Mouse (Mus musculus): ENCODE results near the gene Vps37b.

Vps37b gene

DNA sequence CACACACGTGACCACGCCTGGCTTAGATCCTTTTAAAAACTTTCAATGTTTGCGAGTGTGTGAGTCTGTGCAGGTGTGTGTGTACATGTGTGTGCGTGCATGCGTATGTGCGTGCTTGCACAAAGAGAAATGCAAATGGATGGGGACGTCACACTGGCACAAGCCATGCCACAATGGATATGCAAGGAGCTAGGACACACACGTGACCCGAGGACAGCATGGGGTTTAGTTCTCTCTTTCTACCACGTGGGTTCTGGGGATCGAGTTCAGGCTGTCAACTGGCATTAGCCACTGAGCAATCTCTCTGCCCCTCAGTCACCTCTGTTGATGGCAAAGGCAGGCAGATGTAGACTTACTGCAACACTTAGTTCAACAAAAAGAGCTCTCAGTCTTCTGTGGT is 10.4 kb downstream of the Vps37b start:
- DNase-seq (ENCODE audit: low read depth), result no peak

DNA sequence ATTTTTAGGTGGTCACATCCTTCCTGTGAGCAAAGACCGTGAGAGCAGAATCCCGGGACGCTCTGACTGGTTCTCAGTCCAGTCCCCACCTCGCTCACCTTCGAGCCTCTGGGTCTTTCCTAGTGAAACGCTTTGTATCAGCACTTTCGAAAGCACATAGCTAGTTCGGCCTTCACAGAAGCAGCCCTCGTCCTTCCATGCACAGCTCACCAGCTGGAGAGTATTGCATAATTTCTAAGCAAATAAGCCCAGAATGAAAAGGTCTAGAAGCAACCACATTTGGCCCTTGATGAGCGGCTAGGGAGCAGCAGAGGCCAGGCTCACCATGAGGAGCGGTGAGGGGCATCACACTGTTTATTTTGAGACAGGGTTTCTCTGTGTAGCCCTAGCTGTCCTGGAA is 10.9 kb downstream of the Vps37b start:
- no peak for DNase-seq (ENCODE audit: low read depth)

DNA sequence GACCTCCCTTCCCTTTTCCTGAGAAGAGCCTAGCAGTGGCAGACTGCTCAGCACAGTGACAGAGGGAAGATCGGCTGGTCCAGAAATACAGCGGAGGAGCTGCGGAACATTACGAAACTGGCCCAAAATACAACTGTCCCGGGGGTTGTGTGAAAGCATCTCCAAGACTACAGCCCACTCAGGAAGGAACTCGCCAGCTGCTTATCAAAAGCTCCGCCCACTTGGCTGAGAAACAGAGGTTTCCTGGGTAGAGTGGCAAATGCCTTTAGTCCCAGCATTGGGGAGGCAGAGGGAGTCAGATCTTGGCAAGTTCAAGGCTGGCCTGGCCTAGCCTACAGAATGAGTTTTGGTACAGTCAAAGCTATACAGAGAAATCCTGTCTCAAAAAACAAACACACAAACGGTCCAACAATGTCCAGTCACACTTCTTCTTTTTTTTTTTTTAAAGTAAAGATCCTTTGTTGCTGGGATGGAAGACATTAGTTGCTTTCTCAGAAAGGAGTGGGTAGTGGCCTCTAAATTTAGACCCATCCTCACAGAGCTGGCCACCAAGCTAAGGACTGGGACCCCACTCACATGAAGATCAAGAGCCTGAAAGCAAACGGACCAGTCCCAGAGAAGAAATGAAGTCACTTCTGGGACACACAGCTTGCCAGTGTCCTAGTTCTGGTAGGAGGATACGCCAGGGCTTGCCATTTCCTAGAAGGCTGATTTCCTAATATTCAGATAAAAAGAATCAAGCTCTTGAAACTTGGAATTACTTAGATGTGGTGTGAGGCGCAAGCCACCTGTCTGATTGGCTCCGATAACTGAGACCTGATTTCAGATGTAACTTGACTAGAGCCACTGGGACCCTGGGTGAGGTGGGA is 12.5 kb downstream of the Vps37b start:
- DNase-seq (ENCODE audit: low read depth), result peak; percentile 76

DNA sequence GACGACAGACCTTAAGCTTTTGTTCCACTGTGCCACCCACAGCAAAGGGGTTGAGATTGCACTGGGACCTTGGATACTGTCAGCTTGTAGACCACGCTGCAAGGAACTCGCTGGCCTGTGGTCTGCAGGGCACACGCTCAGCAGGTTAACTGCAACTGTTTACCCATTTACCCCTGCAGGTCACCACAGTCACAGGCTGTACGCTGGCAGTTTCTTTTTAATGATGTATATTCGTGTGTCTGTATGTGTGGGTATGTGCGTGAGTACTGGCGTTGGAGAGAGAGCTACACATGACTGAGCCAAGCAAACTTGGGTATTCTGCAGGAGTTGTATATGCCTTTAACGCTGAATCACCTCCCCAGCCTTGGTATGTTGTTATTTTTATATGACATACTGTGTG is 13.4 kb downstream of the Vps37b start:
- DNase-seq (ENCODE audit: low read depth), result no peak

DNA sequence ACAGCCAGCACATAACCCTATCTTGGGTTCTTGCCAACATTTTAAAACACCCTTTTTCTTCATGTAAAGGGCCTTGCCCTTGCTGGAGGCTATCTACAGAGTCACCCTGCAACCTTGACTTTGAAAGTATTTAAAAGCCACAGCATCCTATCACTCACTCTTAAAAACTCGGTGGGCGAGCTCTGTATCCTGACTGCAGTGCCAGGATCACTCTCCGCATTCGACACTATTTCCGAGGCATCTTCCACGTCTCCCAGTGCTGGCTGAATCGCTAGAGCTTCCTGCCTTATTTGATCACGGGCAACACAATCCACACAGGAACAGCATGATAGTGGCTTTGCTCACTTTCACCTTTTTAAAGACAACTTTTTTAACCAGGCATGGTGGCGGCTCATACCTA is 14.1 kb downstream of the Vps37b start:
- no peak for DNase-seq (ENCODE audit: low read depth)

DNA sequence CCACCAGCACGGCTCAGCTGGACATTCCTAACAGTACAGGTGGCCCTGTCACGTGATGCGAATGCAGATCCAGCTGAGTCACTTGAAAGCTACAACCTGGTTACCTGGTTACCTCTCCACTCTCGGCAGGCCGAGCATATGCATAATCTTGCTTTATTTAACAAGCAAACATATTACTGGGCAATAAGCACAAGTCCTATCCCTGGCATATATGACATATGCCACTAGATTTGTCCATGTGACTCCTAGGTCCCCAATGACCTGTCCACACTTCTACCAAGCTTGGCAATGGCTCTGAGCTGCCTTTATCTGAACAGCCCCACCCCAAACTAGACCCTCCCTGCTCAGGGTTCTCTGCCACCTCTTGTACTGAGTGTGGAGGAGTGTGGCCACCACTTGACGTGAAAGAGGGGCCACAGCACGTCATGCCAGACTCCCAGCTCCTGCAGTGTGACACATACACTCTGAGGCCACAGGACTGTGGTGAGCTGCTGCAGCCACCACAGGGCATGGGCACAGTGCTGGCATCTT is 15.7 kb downstream of the Vps37b start:
- DNase-seq (ENCODE audit: low read depth), result no peak

GRCm38 (mm10) chr5:124015727-124016126 is 16.3 kb downstream of the Vps37b start:
- DNase-seq (ENCODE audit: low read depth), result no peak

- no peak for DNase-seq (ENCODE audit: low read depth)
Measured at GRCm38 (mm10) chr5:124014791-124015251, 17.2 kb downstream of the Vps37b start.

GRCm38 (mm10) chr5:124014180-124014579 is 17.9 kb downstream of the Vps37b start:
- no peak for DNase-seq (ENCODE audit: low read depth)

DNA sequence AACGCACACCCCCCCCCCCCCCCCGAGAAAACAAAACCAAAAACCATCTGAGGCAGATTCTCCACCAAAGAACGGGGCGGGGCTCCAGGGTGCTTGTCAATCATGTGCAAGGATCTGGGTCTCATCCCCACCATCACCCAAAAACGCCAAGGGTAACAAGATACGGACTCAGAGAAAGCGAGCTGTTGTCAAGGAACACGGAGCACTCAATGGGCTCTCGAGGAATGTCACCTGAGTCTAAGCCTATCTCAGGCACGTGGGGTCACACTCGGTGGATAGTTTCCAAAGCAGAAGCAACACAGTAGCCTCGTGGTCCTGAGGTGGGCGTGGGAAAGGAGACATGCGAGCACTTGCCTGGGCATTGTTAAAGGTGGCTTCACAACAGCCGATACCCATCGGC is 18.3 kb downstream of the Vps37b start:
- no peak for DNase-seq (ENCODE audit: low read depth)

DNA sequence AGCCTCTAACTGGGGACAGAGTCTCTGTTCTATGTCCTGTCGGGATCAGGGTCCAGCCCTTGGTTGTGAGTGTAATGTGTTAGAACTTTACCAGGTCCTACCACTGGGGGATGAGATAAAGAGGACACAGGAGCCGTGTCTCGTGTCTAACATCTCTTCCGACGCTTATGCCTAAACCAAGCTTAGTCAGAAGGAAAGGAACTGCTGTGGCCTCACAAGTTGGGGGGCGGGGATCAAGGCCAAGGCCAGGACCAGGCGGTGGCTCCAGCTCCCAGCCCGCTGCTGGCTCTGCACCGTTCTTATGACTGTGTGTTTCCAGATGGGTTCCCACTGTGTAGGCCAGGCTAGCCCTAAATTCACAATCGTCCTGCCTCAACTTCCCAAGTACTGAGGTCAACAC is 19.2 kb downstream of the Vps37b start:
- no peak for DNase-seq (ENCODE audit: low read depth)

- no peak for DNase-seq (ENCODE audit: low read depth)
Measured at GRCm38 (mm10) chr5:124011927-124012326, 20.1 kb downstream of the Vps37b start.

GRCm38 (mm10) chr5:124010910-124011655 is 21.0 kb downstream of the Vps37b start:
- DNase-seq (ENCODE audit: low read depth), result no peak

GRCm38 (mm10) chr5:124010077-124010476 is 22.0 kb downstream of the Vps37b start:
- DNase-seq (ENCODE audit: low read depth), result no peak

DNA sequence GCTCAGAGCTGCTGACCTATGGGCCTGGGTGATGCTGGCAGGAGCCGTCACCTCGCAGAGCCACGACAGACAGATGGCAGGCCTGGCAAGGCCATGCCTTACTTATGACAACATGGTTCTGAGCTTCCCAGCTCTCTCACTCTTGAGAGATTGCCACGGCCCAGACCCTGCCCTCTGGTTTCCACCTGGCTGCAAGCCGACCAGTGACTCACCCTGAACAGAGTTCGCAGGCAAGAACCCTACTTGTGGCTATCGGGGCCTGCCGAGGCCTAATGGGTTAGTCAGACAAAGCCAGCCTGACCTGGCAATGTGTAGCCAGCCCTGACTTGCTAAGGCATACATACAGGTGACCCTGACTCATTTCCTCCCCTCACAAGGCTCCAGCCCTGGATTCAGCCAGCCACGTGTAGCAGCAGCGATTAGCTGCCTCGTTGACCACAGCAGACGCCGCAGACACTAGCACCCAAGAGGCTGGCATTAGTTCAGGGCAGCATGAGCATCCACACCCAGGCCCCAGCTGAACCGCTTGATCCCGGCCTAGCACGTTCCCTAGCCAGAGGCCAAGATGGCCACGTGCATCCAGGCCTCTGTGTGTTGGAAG is 25.1 kb downstream of the Vps37b start:
- no peak for DNase-seq (ENCODE audit: low read depth)

DNA sequence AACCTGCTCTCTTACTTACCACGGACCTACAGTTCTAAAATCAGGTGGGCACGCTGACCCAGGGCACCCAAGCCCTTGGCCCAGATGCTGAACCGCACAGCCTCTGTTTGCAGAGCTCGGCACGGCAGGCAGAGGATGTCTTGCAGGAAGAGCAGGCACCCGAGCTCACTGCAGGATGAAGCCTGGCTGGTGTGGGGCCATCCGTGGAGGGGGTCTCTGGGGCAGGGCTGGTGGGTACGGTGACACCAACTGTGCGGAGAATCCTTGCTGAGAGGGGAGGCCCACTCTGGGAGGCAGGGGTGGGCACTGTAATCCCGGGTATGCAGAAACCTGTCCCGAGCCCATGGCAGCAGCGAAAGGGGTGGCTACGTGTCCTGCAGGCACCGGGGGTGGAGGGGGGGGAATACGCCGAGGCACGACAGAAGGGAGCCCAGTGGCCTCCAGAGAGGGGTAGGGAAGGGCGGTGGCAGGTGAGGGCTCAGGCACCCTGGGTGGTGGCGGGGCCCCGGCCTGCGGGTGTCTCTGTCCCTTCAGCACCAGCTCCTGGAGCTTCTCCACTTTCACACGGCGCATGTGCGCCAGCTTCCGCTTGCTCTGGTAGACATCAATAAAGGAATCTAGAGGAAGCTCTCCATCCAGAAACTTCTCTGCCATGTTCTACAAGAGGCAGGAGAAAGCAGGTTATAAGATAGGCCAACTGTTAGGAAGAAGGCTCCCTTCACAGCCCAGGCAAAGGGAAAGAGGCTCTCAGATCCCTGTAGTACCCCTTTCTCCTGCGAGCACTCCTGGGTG is 25.8 kb downstream of the Vps37b start:
- no peak for DNase-seq (ENCODE audit: low read depth)

DNA sequence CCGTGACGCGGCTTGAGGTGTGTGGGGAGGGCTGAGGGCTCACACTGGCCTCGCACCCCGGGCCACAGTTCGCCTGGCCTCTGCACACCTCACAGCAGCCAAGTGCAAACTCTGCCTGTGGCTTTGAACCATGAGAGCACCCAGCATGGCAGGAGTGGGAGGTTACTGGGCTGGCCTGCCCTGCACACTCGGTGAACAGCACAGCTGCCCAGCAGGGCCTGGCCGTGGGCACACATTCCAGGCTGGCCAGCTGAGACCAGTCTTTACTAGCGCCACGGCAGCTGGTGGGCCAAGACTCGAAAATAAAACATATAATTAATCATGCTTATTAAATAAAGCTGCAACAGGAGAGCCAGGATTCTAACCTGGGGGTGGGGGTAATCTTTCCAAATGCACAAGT is 26.5 kb downstream of the Vps37b start:
- no peak for DNase-seq (ENCODE audit: low read depth)

DNA sequence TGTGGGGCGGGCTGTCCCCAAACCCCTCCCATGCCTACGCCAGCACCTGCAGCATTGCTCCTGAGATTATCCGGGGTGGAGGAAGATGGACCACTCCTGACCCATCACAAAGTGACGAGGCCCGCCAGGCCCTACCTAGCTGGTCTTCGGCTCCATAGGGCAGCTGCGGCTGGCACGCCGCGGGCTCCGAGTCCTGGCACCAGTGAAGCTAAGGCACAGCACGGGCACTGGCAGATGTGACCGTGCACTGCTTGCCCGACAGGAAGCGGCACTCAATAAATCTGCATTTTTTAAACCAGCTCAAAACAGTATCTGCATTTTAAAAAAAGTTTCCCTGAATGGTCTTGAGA is 26.9 kb downstream of the Vps37b start:
- no peak for DNase-seq (ENCODE audit: low read depth)

GRCm38 (mm10) chr5:124004356-124005150 is 27.5 kb downstream of the Vps37b start:
- no peak for DNase-seq (ENCODE audit: low read depth)

- no peak for DNase-seq (ENCODE audit: low read depth)
Measured at GRCm38 (mm10) chr5:124003375-124003774, 28.7 kb downstream of the Vps37b start.

GRCm38 (mm10) chr5:124002876-124003275 is 29.2 kb downstream of the Vps37b start:
- no peak for DNase-seq (ENCODE audit: low read depth)

Measured in c-Kit-positive CD71-negative TER-119-negative erythroid progenitor cells, embryonic 14.5 days (primary cell).